Mouse (Mus musculus): ENCODE data around the gene Gm5269. TPM values are rescaled to one million over a fixed set of nuclear protein-coding genes. Genes with fewer than 3 reads are reported as not detected.

The Gm5269 gene
- polyA plus RNA-seq, 1 experiment from 2014 or later, result not detected

Other genes starting within 250 kb of the Gm5269 start
- gene Wdr75, start 95.1 kb downstream of the Gm5269 start, polyA plus RNA-seq (2016; fragmentation: Nextera tagmentation; extraction: Ambion mirVana), result 65.7 and 87.6 TPM in 2 replicates
- gene Slc40a1, start 36.2 kb upstream of the Gm5269 start, polyA plus RNA-seq (2016; fragmentation: Nextera tagmentation; extraction: Ambion mirVana), result 8.2 and 11.5 TPM in 2 replicates
- 2.3 TPM in 2 replicates for gene Dnah7b, start 176.0 kb upstream of the Gm5269 start, polyA plus RNA-seq (2016; fragmentation: Nextera tagmentation; extraction: Ambion mirVana)

Measured in hindbrain, embryonic 10.5 days (tissue).